8 mouse cellular contexts compared by ENCODE assay signal in the genomic region with DNA sequence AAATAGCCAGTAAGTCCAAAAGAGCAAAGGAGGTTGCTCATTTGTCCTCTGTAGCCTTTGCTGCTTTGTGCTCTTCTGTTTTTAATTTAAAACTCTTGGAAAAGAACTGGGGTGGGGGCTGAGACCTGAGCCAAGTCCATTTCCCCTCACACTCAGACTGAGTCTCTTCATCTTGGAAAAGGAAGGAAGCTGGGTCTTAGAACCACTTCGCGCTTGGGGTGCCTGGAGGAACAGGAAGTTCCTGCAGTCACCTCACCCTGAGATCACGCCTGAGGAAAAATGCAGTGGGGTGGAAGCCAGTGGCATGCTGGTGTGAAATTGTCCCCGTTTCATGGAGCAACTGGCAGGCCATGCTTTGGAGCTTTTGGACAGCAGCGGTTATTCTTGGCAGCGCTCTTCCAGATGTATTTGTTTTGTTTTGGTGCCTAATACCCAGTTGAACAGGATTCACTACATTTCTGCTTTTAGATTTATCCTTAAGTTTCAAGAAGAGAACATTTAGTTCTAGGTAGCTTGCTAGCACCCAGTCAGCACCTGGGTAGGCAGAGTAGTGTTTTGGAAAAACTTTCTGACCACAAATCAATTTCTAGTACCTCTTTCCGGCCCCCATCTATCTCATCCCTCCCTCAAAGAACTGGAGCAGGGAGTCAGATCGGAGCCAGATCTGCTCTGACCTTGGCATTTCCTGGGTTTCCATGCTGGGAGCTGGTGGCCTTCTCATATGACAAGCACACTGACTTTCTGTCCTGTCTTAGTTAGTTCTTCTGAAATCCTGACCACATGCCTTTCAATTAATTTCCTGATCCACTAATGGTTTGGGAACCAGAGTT. TPM values are rescaled to one million over a fixed set of nuclear protein-coding genes. Genes with fewer than 3 reads are reported as not detected.
DNase-seq lines count a peak whose midpoint lies in the region; ATAC-seq lines count a peak whose summit lies in the region.

No protein-coding gene starts in this region.

- H3K4me1 ChIP-seq in kidney, embryonic 15.5 days: peaks cover 35% of the 10 kb centered on the region

- 35% methylated on average over 8 of the region's 8 CpGs for WGBS in kidney, embryonic 15.5 days

- H3K9ac ChIP-seq in kidney, embryonic 15.5 days: no peak overlapping the region

- peak; percentile 27 for DNase-seq in 3134 (ENCODE audit: extremely low read depth, insufficient read length, low spot score)
- DNase-seq in adrenal gland, adult 8-10 months: peak; percentile 86
- peak; percentile 59 for DNase-seq in heart, adult 8-10 months (ENCODE audit: low spot score)
- DNase-seq in right cerebral cortex, postnatal 10 days (ENCODE audit: low spot score in 2 of 2): no peak
- no peak for DNase-seq in thymus, adult 18-20 months
- no peak for DNase-seq in layer of hippocampus, adult 8-10 months (ENCODE audit: low spot score in 2 of 2)

- peak overlapping the region; percentile 80 for H3K27ac ChIP-seq in kidney, embryonic 15.5 days

- no peaks in the 10 kb centered on the region for H3K27me3 ChIP-seq in kidney, embryonic 15.5 days

- peaks cover 7% of the 10 kb centered on the region; the same call in 1 of the 2 replicates for H3K9me3 ChIP-seq in kidney, embryonic 15.5 days (replicated peaks)

- peak overlapping the region; percentile 1 for H3K4me2 ChIP-seq in kidney, embryonic 15.5 days

- H3K36me3 ChIP-seq in kidney, embryonic 15.5 days: peaks cover 11% of the 10 kb centered on the region

- no peak for ATAC-seq in kidney, embryonic 15.5 days (replicated peaks; ENCODE audit: low FRiP score)
- peak; percentile 42; the same call in 1 of the 2 replicates for ATAC-seq in megakaryocyte progenitor cell, adult 5-6 weeks (replicated peaks; ENCODE audit: poor library complexity)

- H3K4me3 ChIP-seq in kidney, embryonic 15.5 days (replicated peaks): no peak overlapping the region

RNA-seq across cellular contexts. Expression of a gene that starts 7.7 kb away (rescaled TPM):
- total RNA-seq in adrenal gland, adult 8-10 months (2022): 10 to 100 TPM; 39.7 to 40.5 (median 40.0) TPM
- total RNA-seq in heart, adult 8-10 months (2022): 1 to 10 TPM; 5.8 to 7.2 (median 6.1) TPM
- 7.3 and 7.9 TPM in 2 replicates for polyA plus RNA-seq in kidney, embryonic 15.5 days (2015; fragmentation: Nextera tagmentation; extraction: Ambion mirVana)
- 18.2 and 19.6 TPM in 2 replicates for total RNA-seq in megakaryocyte progenitor cell, adult 5-6 weeks (2015)
- 22.1 and 24.2 TPM in 2 replicates for total RNA-seq in megakaryocyte progenitor cell, adult 5-6 weeks (2017)
- total RNA-seq in layer of hippocampus, adult 8-10 months (2022): 10 to 100 TPM; 15.9 to 19.2 (median 17.7) TPM

Comparison
In these comparisons a context has a peak if more than half of its experiments do, and no peak if none do; other contexts are left out.
1. DNase-seq: peak in 3134 (single experiment), adrenal gland, adult 8-10 months (single experiment) and heart, adult 8-10 months (single experiment); none in right cerebral cortex, postnatal 10 days (0 of 2), thymus, adult 18-20 months (0 of 2) and layer of hippocampus, adult 8-10 months (0 of 2).